Mouse (Mus musculus) midbrain, embryonic 14.5 days (tissue): ENCODE data around the gene Rad9b. TPM values are rescaled to one million over a fixed set of nuclear protein-coding genes. Genes with fewer than 3 reads are reported as not detected.

Experiments used
- ATAC-seq: fragments of 200-750 bp; cut with Nextera tagmentation; 2 replicates; pipeline ENCODE4 v1.8.0; 2017; ENCODE audit warnings: moderate number of reproducible peaks, moderate library complexity; ENCODE audit not compliant: low FRiP score, low TSS enrichment
- DNase-seq: peaks from one replicate; pipeline ENCODE4 v3.0.0-alpha.2; 2015
- H3K27ac ChIP-seq: fragments of 300-500 bp; sonication (generic); replicated peaks from 2 replicates; pipeline ENCODE4 v1.5.1; 2014; ENCODE audit warnings: mild to moderate bottlenecking, low read depth, low read length, moderate library complexity
- H3K27me3 ChIP-seq: fragments of 300-500 bp; sonication (generic); 2 replicates; pipeline ENCODE4 v1.6.1; 2014; ENCODE audit warnings: low read length, control low read depth, mixed read lengths; ENCODE audit not compliant: control insufficient read depth, insufficient read depth
- H3K36me3 ChIP-seq: fragments of 300-500 bp; sonication (generic); 2 replicates; pipeline ENCODE4 v1.6.1; 2014; ENCODE audit warnings: low read length, control low read depth; ENCODE audit not compliant: control insufficient read depth, insufficient read depth
- H3K4me1 ChIP-seq: fragments of 300-500 bp; sonication (generic); 2 replicates; pipeline ENCODE4 v1.6.1; 2014; ENCODE audit warnings: mild to moderate bottlenecking, antibody characterized with exemption, low read length, control low read depth; ENCODE audit not compliant: control insufficient read depth, insufficient read depth
- H3K4me2 ChIP-seq: fragments of 300-500 bp; sonication (generic); 2 replicates; pipeline ENCODE4 v1.6.1; 2014; ENCODE audit warnings: mild to moderate bottlenecking, low read length, moderate library complexity
- H3K4me3 ChIP-seq: fragments of 300-500 bp; sonication (generic); replicated peaks from 2 replicates; pipeline ENCODE4 v1.5.1; 2014; ENCODE audit warnings: low read depth, low read length
- H3K9ac ChIP-seq: fragments of 300-500 bp; sonication (generic); replicated peaks from 2 replicates; pipeline ENCODE4 v1.6.1; 2014; ENCODE audit warnings: mild to moderate bottlenecking, low read length, moderate library complexity
- H3K9me3 ChIP-seq: fragments of 300-500 bp; sonication (generic); 2 replicates; pipeline ENCODE4 v1.6.1; 2016; ENCODE audit warnings: low read length, control low read depth, mixed read lengths; ENCODE audit not compliant: control insufficient read depth
- WGBS: fragments of 180-500 bp; shearing (Covaris S2); extraction: QIAGEN DNeasy Blood & Tissue Kit; methylation state at CpG from one replicate; pipeline ENCODE4 v1.1.7; 2014; 5-methylcytosine and 5-hydroxymethylcytosine counted together
- polyA plus RNA-seq: library from polyadenylated mRNA; unstranded; fragments of >200 nt; fragmentation: Nextera tagmentation; extraction: Ambion mirVana; gene quantifications from 2 replicates; pipeline ENCODE4 v1.2.1, GENCODE M21; 2014

The Rad9b gene
- polyA plus RNA-seq, 1 experiment from 2014 or later: 18.5 TPM

DNA sequence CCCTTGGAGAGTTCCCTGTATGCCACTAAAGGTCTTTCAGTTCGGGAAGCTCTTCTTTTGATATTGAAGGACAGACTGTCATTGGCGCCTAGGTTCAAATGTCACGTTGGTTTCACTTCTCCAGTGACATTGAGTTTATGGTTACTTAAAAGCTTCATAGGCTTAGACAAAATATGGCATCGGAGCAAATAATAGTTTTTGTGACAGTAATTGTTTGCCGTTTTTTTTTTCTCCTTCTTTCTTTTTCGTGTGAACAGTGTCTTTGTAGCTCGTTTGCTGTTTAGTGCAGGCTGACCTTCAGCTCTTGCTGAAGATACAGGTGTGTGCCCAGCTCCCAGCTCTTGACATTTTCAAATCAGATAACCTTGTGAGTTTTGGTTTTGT is 68.3 kb downstream of the Rad9b start:
- Histone ChIP-seq H3K36me3 (no peaks in the 10 kb centered on the region), H3K4me3 (peak overlapping the region; percentile 98), H3K9me3 (no peaks in the 10 kb centered on the region; the same call in 1 of the 2 replicates), H3K27ac (no peak overlapping the region), H3K4me2 (peak overlapping the region; percentile 84), H3K4me1 (peaks cover 16% of the 10 kb centered on the region), H3K9ac (peak overlapping the region; percentile 88), H3K27me3 (no peaks in the 10 kb centered on the region)
- 57% methylated on average over 7 of the region's 7 CpGs for WGBS
- no peak for ATAC-seq
- DNase-seq: no peak

DNA sequence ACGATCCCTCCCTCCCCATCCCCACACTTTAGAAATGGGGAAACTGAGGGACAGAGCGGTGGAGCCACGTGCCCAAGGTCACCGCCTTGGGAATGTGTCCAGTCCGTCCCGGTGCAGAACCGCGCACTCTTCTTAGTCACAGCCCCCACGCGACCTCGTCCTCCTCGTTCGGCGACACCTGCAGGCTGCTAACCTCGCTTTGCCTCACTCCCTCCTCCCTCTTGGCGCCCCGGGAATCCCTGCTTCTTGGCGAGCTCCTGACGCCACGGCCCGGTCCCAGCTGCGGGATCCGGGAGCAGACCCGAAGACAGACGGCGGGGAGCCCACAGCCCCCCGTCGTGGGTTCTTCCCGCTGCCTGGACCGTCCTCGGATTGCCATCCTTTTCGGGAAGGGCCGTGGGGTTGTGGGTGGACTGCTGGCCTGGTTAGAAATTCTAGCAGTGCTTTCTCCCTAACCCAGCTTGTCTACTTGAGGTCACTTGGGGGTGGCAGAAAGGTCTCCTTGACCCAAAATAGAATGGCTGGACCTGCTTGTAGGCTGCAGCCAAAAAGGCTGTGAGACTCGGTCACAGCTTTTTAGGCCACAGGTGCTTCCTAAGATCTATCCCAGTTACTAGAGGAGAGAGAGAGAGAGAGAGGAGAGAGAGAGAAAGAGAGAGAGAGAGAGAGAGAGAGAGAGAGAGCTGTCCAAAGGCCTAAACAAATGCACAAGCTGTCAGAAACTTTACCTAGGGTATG is 68.8 kb downstream of the Rad9b start:
- 1% methylated on average over 34 of the region's 34 CpGs for WGBS
- ATAC-seq (peak; percentile 18; the same call in 1 of the 2 replicates), DNase-seq (peak; percentile 67)
- Histone ChIP-seq H3K9me3 (no peaks in the 10 kb centered on the region; the same call in 1 of the 2 replicates), H3K4me3 (peak overlapping the region; percentile 98), H3K9ac (peak overlapping the region; percentile 88), H3K27ac (peak overlapping the region; percentile 90), H3K4me1 (peaks cover 16% of the 10 kb centered on the region), H3K4me2 (peak overlapping the region; percentile 84), H3K36me3 (no peaks in the 10 kb centered on the region), H3K27me3 (no peaks in the 10 kb centered on the region)

DNA sequence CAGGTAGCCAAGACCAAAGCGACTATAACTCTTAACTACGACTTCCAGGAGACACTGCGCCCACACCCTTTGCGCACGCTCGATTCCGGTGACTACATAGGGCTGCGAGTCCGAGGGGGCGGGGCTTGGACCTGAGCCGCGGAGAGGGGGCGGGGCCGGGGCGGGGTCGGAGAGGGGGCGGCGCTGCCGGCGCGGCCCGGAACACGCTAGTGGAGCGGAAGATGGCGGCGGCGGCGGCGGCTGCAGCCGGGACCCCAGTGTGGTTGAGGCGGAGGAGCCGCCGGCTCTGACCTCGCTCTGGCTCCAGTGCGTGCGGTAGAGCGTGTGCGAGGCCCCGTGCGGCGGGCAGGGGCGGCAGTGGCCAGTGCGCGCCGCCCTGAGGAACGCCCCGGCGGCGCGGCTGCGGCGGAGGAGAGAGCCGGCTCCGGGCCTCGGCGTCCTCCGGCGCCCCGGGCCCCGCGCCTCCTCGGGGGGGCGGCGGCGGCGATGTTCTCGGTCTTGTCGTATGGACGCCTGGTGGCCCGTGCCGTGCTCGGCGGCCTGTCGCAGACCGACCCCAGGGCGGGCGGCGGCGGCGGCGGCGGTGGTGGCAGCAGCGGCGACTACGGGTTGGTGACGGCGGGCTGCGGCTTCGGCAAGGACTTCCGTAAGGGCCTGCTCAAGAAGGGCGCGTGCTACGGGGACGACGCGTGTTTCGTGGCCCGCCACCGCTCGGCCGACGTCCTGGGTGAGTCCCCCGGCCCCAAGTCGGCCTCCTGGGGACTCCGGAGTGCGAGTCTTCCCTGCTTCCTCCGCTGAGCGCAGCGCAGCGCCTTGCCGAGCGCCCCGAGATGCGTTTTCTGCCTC is 69.6 kb downstream of the Rad9b start, which contains the start of gene Pptc7:
Gene Pptc7, plus strand, starts transcription at position 183 of the 846 bp plus-strand sequence.
- peak within 1 kb of the TSS; percentile 88 for H3K9ac ChIP-seq
- DNase-seq (peak; percentile 97), ATAC-seq (peak; percentile 96)
- H3K4me1 ChIP-seq: peaks cover 16% of the 10 kb centered on the region
- H3K9me3 ChIP-seq: no peaks in the 10 kb centered on the region
- peak within 1 kb of the TSS; percentile 98 for H3K4me3 ChIP-seq
- no peaks in the 10 kb centered on the region for H3K36me3 ChIP-seq
- H3K27me3 ChIP-seq: no peaks in the 10 kb centered on the region
- WGBS: under 1% methylated on average over 112 of the region's 114 CpGs
- peak within 1 kb of the TSS; percentile 84 for H3K4me2 ChIP-seq
- peak within 1 kb of the TSS; percentile 90 for H3K27ac ChIP-seq

DNA sequence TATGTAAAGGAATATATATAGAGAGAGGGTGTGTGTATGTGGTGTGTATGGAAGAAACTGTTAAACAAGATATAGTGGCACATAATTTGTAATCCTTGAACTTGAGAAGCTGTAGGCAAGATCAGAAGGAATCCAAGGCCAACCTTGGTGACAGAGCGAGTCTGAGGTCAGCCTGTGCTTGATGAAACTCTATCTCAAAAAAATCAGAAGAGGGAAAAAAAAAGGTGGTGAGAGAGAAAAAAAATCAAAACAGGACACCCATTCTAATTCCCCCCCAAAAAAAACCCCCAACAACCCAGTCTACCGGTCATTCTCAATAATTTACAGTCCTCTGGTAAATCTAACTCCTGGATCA is 70.2 kb downstream of the Rad9b start:
- no peaks in the 10 kb centered on the region for H3K27me3 ChIP-seq
- peaks cover 16% of the 10 kb centered on the region for H3K4me1 ChIP-seq
- H3K4me2 ChIP-seq: no peak overlapping the region
- no peak overlapping the region for H3K27ac ChIP-seq
- H3K9ac ChIP-seq: no peak overlapping the region
- DNase-seq: no peak
- no peaks in the 10 kb centered on the region for H3K36me3 ChIP-seq
- H3K4me3 ChIP-seq: peak overlapping the region; percentile 98; the same call in 1 of the 2 replicates
- 29% methylated on average over 2 of the region's 2 CpGs for WGBS
- no peak for ATAC-seq
- H3K9me3 ChIP-seq: no peaks in the 10 kb centered on the region

DNA sequence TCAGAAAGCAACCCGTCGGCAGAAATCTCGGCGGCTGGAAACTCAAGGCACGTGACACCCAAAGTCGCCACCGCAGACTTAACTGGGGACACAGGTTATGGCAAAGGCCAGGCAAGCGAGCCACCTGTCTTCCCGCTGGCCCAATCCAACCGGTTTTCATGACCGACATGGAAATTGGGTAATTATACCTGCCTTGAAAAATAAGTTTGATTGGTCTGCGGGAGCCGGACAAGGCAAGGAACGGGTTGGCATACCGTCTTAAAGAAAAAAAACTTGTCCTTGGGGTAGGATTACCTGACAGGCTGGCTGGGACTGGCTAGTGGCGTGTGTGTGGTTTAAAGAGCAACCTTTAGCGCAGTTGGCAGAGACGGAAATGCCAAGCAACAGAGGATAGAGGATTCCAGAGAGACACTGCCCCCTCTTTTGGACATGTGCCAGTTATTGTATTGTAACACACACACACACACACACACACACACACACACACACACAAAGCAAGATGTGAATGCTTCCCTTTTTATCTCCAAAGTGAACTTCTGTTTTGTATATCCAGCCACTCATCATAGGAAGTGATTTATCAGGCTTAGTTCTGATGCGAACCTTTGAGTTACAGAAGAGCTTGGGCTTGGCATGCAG is 73.1 kb downstream of the Rad9b start:
- Histone ChIP-seq H3K4me1 (peaks cover 8% of the 10 kb centered on the region), H3K4me3 (no peak overlapping the region), H3K27ac (no peak overlapping the region), H3K36me3 (no peaks in the 10 kb centered on the region), H3K4me2 (no peak overlapping the region), H3K9ac (no peak overlapping the region), H3K27me3 (no peaks in the 10 kb centered on the region), H3K9me3 (no peaks in the 10 kb centered on the region)
- no peak for ATAC-seq
- no peak for DNase-seq
- 47% methylated on average over 19 of the region's 19 CpGs for WGBS

DNA sequence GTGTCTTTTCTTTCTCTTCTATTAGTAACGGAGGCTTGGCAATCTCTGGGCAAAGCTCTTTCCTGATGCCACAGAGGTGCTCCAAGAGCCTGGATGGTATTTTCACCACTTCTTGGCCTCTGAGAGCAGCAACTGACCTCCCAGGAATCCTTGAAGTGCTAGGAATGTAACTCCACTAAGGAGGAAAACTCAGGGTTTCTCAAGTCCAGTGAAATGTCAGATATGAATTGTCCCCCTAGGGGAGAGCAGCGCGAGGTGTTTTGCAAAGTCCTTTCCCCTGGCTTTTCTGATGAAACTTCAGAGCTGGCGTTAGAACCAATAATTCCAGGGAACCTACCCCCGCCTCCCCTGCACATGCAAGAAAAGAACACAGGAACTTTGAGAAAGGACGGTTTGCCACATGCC is 73.6 kb downstream of the Rad9b start:
- Histone ChIP-seq H3K36me3 (no peaks in the 10 kb centered on the region), H3K9me3 (no peaks in the 10 kb centered on the region), H3K9ac (no peak overlapping the region), H3K27me3 (no peaks in the 10 kb centered on the region), H3K4me3 (no peak overlapping the region), H3K4me2 (no peak overlapping the region), H3K27ac (no peak overlapping the region), H3K4me1 (peaks cover 3% of the 10 kb centered on the region)
- DNase-seq (no peak), ATAC-seq (no peak)
- WGBS: 60% methylated on average over 6 of the region's 6 CpGs

DNA sequence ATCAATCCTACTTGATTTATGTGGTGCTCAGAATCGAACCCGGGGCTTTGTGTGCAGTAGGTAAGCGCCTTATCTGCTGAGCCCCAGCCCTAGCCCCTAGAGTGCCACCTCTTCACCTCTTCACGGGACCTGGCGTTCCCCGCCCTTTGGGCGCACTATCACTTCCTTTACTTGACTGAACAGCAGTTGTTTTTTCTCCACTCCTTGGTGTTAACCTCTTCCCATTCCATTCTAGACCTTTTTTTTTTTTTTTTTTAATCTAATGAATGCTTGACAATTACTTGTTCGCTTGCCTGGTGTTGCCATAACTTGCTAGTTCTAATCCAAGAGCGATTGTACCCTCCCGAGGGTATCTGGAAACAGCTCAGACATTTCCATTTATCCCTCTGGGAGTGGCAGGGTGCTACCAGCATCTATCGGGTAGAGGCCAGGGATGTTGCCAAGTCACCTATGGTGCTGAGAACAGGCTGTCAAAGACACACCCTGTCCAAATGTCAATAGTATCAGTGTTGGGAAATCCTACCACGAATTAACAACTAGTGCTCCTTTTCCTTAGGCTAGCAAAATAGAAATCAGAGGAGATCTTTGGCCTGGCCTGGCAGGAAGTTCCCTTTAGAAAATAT is 74.1 kb downstream of the Rad9b start:
- DNase-seq: no peak
- WGBS: 88% methylated on average over 12 of the region's 12 CpGs

DNA sequence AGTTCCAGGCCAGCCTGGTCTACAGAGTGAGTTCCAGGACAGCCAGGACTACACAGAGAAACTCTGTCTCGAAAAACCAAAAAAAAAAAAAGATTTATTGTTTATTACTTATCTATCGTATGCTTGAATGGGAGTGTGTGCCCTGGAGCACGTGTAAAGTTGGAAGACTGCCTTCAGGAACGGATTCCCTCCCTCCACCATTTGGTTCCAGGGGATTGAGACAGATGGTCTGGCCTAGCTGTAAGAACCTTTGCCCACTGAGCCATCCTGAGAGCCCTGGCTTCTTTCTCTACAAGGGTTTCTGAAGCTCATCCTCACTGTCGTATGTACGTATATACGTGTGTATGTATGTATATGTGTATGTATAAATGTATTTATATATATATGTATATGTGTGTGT is 75.1 kb downstream of the Rad9b start:
- Histone ChIP-seq H3K27ac (no peak overlapping the region), H3K27me3 (no peaks in the 10 kb centered on the region), H3K4me2 (no peak overlapping the region), H3K36me3 (no peaks in the 10 kb centered on the region), H3K9me3 (no peaks in the 10 kb centered on the region), H3K9ac (no peak overlapping the region), H3K4me1 (no peaks in the 10 kb centered on the region), H3K4me3 (no peak overlapping the region)
- DNase-seq (no peak), ATAC-seq (no peak)
- 88% methylated on average over 7 of the region's 7 CpGs for WGBS

More for the DNA sequence above, 74.1 kb downstream of the Rad9b start:
- Histone ChIP-seq H3K9ac (no peak overlapping the region), H3K4me2 (no peak overlapping the region), H3K27me3 (no peaks in the 10 kb centered on the region), H3K4me3 (no peak overlapping the region), H3K4me1 (no peaks in the 10 kb centered on the region), H3K36me3 (no peaks in the 10 kb centered on the region), H3K27ac (no peak overlapping the region), H3K9me3 (no peaks in the 10 kb centered on the region)
- ATAC-seq: no peak
